Mouse (Mus musculus) spleen, adult 2 months (tissue): ENCODE results near the gene Nr5a2.

Experiments
- CTCF ChIP-seq: fragments of 200-500 bp; IDR thresholded peaks from 2 replicates; pipeline ENCODE4 v1.5.1; 2011; ENCODE audit warnings: mild to moderate bottlenecking, inconsistent platforms; ENCODE audit not compliant: insufficient read depth, insufficient read length, insufficient replicate concordance; ENCODE audit errors: extremely low read depth
- POLR2A ChIP-seq: fragments of 200-500 bp; IDR thresholded peaks from 2 replicates; pipeline ENCODE4 v1.6.1; 2011; ENCODE audit warnings: low read depth, low read length, inconsistent platforms

DNA sequence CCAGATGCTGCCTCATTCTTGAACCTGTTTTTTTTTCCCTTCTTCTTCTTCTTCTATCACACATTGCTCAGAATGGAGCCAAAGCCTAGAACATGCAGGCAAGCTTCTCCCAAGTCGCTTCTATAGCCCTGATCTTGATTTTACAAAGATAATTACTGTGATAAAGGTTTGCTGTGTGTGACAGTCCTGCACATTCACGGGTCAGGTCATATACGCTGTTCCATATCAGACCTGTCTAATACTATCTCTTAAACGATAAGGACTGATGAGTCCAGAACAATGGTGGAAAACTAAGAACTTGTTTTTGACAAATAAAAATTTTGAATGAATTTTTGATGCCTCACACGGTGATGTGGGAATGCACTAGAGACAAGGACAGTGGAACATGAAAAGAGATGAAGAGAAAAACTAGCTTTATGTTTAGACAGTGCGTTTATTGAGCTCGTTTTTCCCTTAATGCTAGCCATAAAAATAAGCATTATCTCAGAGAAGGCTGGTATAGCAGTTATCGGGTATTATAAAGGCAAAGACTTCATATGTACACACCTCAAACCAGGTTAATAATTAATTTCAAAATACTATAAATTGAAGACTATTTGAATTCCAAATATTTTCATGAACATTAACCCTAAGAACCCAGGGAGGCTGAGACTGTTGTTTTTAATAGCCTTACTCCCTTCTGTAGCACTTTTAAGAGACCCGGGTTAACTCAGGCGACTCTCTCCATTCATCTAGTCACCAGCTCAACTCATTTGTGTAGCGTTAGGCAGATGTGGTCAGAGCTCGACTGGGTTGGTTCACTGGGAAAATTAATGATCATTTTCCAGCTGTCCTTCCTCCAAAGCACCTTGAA lies 49.3 kb downstream of the Nr5a2 start:
- TF ChIP-seq CTCF, result no peak
- TF ChIP-seq POLR2A, result no peak
